ENCODE assay signal across 20 mouse cellular contexts in the genomic region with DNA sequence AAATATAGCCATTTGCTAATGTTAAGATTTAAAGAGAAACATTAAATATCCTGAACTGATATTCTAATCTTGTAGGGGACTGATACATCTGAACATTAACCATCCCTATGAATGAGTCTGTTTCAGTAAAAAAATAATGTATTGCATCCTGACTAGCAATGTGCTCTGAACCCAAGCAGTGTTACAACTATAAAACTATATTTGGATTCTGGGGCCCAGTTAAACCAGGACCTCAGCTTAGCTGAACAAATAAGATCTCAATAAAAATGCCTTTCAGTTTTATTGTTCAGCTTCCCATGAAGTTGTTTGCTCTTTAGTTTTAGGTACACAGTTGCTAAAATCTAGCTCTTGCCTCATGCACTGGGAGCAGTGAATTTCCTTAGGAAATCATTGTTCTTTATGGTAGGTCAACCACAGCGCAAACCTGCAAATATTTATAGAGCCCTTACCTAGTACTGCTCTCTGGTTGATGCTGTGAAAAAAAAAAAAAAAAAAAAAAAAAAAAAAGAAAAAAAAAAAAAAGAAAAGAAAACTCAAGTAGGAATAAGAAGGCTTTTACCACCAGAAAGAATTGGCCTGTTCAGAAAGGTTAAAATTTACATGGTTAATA.
A peak's percentile ranks its signal among the peaks of the same experiment; 100 is the strongest.
DNase-seq lines count a peak whose midpoint lies in the region; ATAC-seq and TF ChIP-seq lines count a peak whose summit lies in the region.
"Had no signal": no experiment of that assay in that cellular context is flagged by ENCODE, and none has a peak within 500 bp of the region (broad histone marks: within the 10 kb centered on the region; RNA-seq: fewer than 3 reads in every experiment).

No protein-coding gene starts in this region.

- peak; percentile 74; the same call in 1 of the 2 replicates for ATAC-seq in kidney, embryonic 15.5 days (replicated peaks; ENCODE audit: low FRiP score)
- ATAC-seq in lung, embryonic 14.5 days (ENCODE audit: insufficient read depth), result peak; percentile 83; the same call in 1 of the 2 replicates
- ATAC-seq in stomach, embryonic 14.5 days (ENCODE audit: insufficient number of reproducible peaks, insufficient read depth, low FRiP score, low read depth), result peak; percentile 69; the same call in 1 of the 2 replicates
- ATAC-seq in stomach, postnatal 0 days (ENCODE audit: low FRiP score, low TSS enrichment), result no peak
- ATAC-seq: forebrain, embryonic 13.5 days; forebrain, postnatal 0 days had no signal

- no peak for TF ChIP-seq EP300 in stomach, postnatal 0 days (optimal IDR thresholded peaks at IDR 0.05)

- no peaks in the 10 kb centered on the region for H3K4me1 ChIP-seq in kidney, embryonic 15.5 days
- H3K4me1 ChIP-seq in lung, embryonic 14.5 days (ENCODE audit: insufficient read depth), result no peaks in the 10 kb centered on the region
- no peaks in the 10 kb centered on the region for H3K4me1 ChIP-seq in lung, adult 2 months (ENCODE audit: control insufficient read depth, insufficient read depth, low read length)
- H3K4me1 ChIP-seq in stomach, embryonic 14.5 days (ENCODE audit: control insufficient read depth, insufficient read depth, low read length), result no peaks in the 10 kb centered on the region
- H3K4me1 ChIP-seq in stomach, postnatal 0 days (replicated peaks; ENCODE audit: control insufficient read depth, insufficient read depth), result no peaks in the 10 kb centered on the region
- H3K4me1 ChIP-seq: embryonic facial prominence, embryonic 10.5 days; forebrain, embryonic 13.5 days; heart, embryonic 15.5 days had no signal

- 70% methylated on average over 1 of the region's 1 CpGs for WGBS in kidney, embryonic 15.5 days
- WGBS in lung, embryonic 14.5 days, result 85% methylated on average over 1 of the region's 1 CpGs
- 61% methylated on average over 1 of the region's 1 CpGs for WGBS in lung, adult 2 months
- WGBS in stomach, embryonic 14.5 days, result 79% methylated on average over 1 of the region's 1 CpGs
- 57% methylated on average over 1 of the region's 1 CpGs for WGBS in stomach, postnatal 0 days

- intact Hi-C loops in left cerebral cortex, postnatal 36 days (cut with DNase I), result no loop called here

- H3K9ac ChIP-seq in kidney, embryonic 15.5 days, result no peak overlapping the region
- no peak overlapping the region for H3K9ac ChIP-seq in lung, embryonic 14.5 days
- no peak overlapping the region for H3K9ac ChIP-seq in stomach, embryonic 14.5 days (replicated peaks; ENCODE audit: low read depth, low read length)
- H3K9ac ChIP-seq in stomach, postnatal 0 days (ENCODE audit: low read length), result no peak overlapping the region
- H3K9ac ChIP-seq: forebrain, embryonic 13.5 days; forebrain, postnatal 0 days; heart, embryonic 15.5 days had no signal

- no peak for TF ChIP-seq CTCF in lung, embryonic 14.5 days (IDR thresholded peaks at IDR 0.05; ENCODE audit: low read depth)
- TF ChIP-seq CTCF in lung, adult 2 months (IDR thresholded peaks at IDR 0.05; ENCODE audit: insufficient read depth, low read length), result no peak
- no peak for TF ChIP-seq CTCF in stomach, postnatal 0 days (IDR thresholded peaks at IDR 0.05; ENCODE audit: low read depth)

- no peaks in the 10 kb centered on the region for H3K9me3 ChIP-seq in kidney, embryonic 15.5 days (replicated peaks)
- no peaks in the 10 kb centered on the region for H3K9me3 ChIP-seq in lung, embryonic 14.5 days (ENCODE audit: low read depth, low read length)
- no peaks in the 10 kb centered on the region for H3K9me3 ChIP-seq in stomach, embryonic 14.5 days (ENCODE audit: control insufficient read depth, low read depth, low read length)
- H3K9me3 ChIP-seq in stomach, postnatal 0 days (ENCODE audit: control insufficient read depth, low read length), result no peaks in the 10 kb centered on the region
- H3K9me3 ChIP-seq: embryonic facial prominence, embryonic 10.5 days; forebrain, embryonic 13.5 days; heart, embryonic 15.5 days had no signal

- TF ChIP-seq POLR2A in lung, adult 2 months (IDR thresholded peaks at IDR 0.05; ENCODE audit: borderline replicate concordance, extremely low read depth, low read depth, low read length), result no peak

- no peak overlapping the region for H3K4me3 ChIP-seq in kidney, embryonic 15.5 days (replicated peaks)
- no peak overlapping the region for H3K4me3 ChIP-seq in lung, embryonic 14.5 days (ENCODE audit: low read depth, low read length)
- no peak overlapping the region for H3K4me3 ChIP-seq in lung, adult 2 months (replicated peaks; ENCODE audit: extremely low read depth, low read depth, low read length)
- no peak overlapping the region for H3K4me3 ChIP-seq in stomach, embryonic 14.5 days (ENCODE audit: low read depth, low read length)
- no peak overlapping the region for H3K4me3 ChIP-seq in stomach, postnatal 0 days (ENCODE audit: low read depth, low read length)
- H3K4me3 ChIP-seq: embryonic facial prominence, embryonic 10.5 days; forebrain, embryonic 13.5 days; heart, adult 2 months; heart, embryonic 15.5 days had no signal

- no peaks in the 10 kb centered on the region for H3K27me3 ChIP-seq in kidney, embryonic 15.5 days
- H3K27me3 ChIP-seq in lung, embryonic 14.5 days (ENCODE audit: insufficient read depth, low read length), result no peaks in the 10 kb centered on the region
- H3K27me3 ChIP-seq in stomach, embryonic 14.5 days (ENCODE audit: control insufficient read depth, insufficient read depth, low read length), result no peaks in the 10 kb centered on the region
- H3K27me3 ChIP-seq in stomach, postnatal 0 days (ENCODE audit: control insufficient read depth, insufficient read depth, low read length), result no peaks in the 10 kb centered on the region
- H3K27me3 ChIP-seq: forebrain, embryonic 13.5 days; heart, embryonic 15.5 days had no signal

- H3K27ac ChIP-seq in kidney, embryonic 15.5 days, result no peak overlapping the region
- H3K27ac ChIP-seq in lung, embryonic 14.5 days (ENCODE audit: low read depth), result no peak overlapping the region
- no peak overlapping the region for H3K27ac ChIP-seq in stomach, embryonic 14.5 days (ENCODE audit: low read length)
- H3K27ac ChIP-seq in stomach, postnatal 0 days (replicated peaks), result no peak overlapping the region
- H3K27ac ChIP-seq: embryonic facial prominence, embryonic 10.5 days; forebrain, embryonic 13.5 days; heart, adult 2 months; heart, embryonic 15.5 days had no signal

- H3K36me3 ChIP-seq in kidney, embryonic 15.5 days, result no peaks in the 10 kb centered on the region
- no peaks in the 10 kb centered on the region for H3K36me3 ChIP-seq in lung, embryonic 14.5 days (ENCODE audit: insufficient read depth)
- H3K36me3 ChIP-seq in stomach, embryonic 14.5 days (ENCODE audit: control insufficient read depth, insufficient read depth, low read length), result no peaks in the 10 kb centered on the region
- H3K36me3 ChIP-seq in stomach, postnatal 0 days (ENCODE audit: control insufficient read depth, insufficient read depth, low read length), result no peaks in the 10 kb centered on the region
- H3K36me3 ChIP-seq: embryonic facial prominence, embryonic 10.5 days; G1E; heart, embryonic 15.5 days had no signal

- no peak overlapping the region for H3K4me2 ChIP-seq in kidney, embryonic 15.5 days
- H3K4me2 ChIP-seq in lung, embryonic 14.5 days, result no peak overlapping the region
- H3K4me2 ChIP-seq in stomach, embryonic 14.5 days (replicated peaks; ENCODE audit: low read depth, low read length), result no peak overlapping the region
- no peak overlapping the region for H3K4me2 ChIP-seq in stomach, postnatal 0 days (replicated peaks; ENCODE audit: low read depth)
- H3K4me2 ChIP-seq: forebrain, embryonic 13.5 days; heart, embryonic 11.5 days; heart, embryonic 15.5 days had no signal

- no peak for DNase-seq in kidney, adult 9 months
- peak; percentile 24 for DNase-seq in lung, embryonic 14.5 days
- DNase-seq in lung, adult 2 months, result no peak
- no peak for DNase-seq in stomach, postnatal 0 days (ENCODE audit: low spot score)
- DNase-seq in left cerebral cortex, postnatal 36 days (ENCODE audit: low spot score in 2 of 2), result no peak
- DNase-seq: adrenal gland, adult 8-10 months; adrenal gland, postnatal 36 days; cerebellum, adult 2 months; cerebellum, postnatal 10 days; forebrain, postnatal 0 days; gastrocnemius, postnatal 14 days; heart, adult 2 months; heart, postnatal 14 days had no signal
